Mouse (Mus musculus) CH12.LX (cell line): ENCODE measurements around the gene Nfatc2ip.

Source experiments
- CTCF ChIP-seq, 2 experiments: IDR thresholded peaks in 1 of 2; conservative IDR thresholded peaks in 1 of 2; 2 replicates each; pipeline ENCODE4 v1.5.1; 2011 to 2012; ENCODE audit warnings: low read depth in 2 of 2, low read length in 2 of 2, improper control_type of control experiment in 1 of 2, inconsistent platforms in 1 of 2, mild to moderate bottlenecking in 1 of 2, moderate library complexity in 1 of 2
- EP300 ChIP-seq: IDR thresholded peaks from 2 replicates; pipeline ENCODE4 v1.6.1; 2011; ENCODE audit warnings: low read length, improper control_type of control experiment
- HCFC1 ChIP-seq: IDR thresholded peaks from 2 replicates; pipeline ENCODE4 v1.6.1; 2012; ENCODE audit warnings: low read depth, mild to moderate bottlenecking, inconsistent platforms, low read length, improper control_type of control experiment
- JUN ChIP-seq: IDR thresholded peaks from 2 replicates; pipeline ENCODE4 v1.6.1; 2011; ENCODE audit warnings: low read depth, mild to moderate bottlenecking, low read length, improper control_type of control experiment, moderate library complexity; ENCODE audit not compliant: insufficient read depth
- JUND ChIP-seq: conservative IDR thresholded peaks from 2 replicates; pipeline ENCODE4 v1.6.1; 2011; ENCODE audit warnings: low read depth, low read length, improper control_type of control experiment
- MAX ChIP-seq: IDR thresholded peaks from 2 replicates; pipeline ENCODE4 v1.6.1; 2011; ENCODE audit warnings: low read length, improper control_type of control experiment
- MAZ ChIP-seq: IDR thresholded peaks from 2 replicates; pipeline ENCODE4 v1.6.1; 2012; ENCODE audit warnings: low read depth, mild to moderate bottlenecking, inconsistent platforms, low read length, improper control_type of control experiment, moderate library complexity
- MEF2A ChIP-seq: IDR thresholded peaks from 2 replicates; pipeline ENCODE4 v1.6.1; 2014; ENCODE audit warnings: low read depth, mild to moderate bottlenecking, inconsistent platforms, low read length, improper control_type of control experiment, borderline replicate concordance
- NELFE ChIP-seq: IDR thresholded peaks from 2 replicates; pipeline ENCODE4 v1.6.1; 2011; ENCODE audit warnings: low read depth, low read length, improper control_type of control experiment
- POLR2A ChIP-seq: IDR thresholded peaks from 2 replicates; pipeline ENCODE4 v1.6.1; 2011; ENCODE audit warnings: low read depth, mild to moderate bottlenecking, improper control_type of control experiment, low read length
- TCF12 ChIP-seq: IDR thresholded peaks from 2 replicates; pipeline ENCODE4 v1.6.1; 2014; ENCODE audit warnings: low read depth, mild to moderate bottlenecking, inconsistent platforms, low read length, improper control_type of control experiment
- USF1 ChIP-seq: IDR thresholded peaks from 2 replicates; pipeline ENCODE4 v1.6.1; 2014; ENCODE audit warnings: low read depth, mild to moderate bottlenecking, inconsistent platforms, low read length, improper control_type of control experiment
- ZC3H11A ChIP-seq: IDR thresholded peaks from 2 replicates; pipeline ENCODE4 v1.6.1; 2012; ENCODE audit warnings: low read depth, mild to moderate bottlenecking, inconsistent platforms, low read length, improper control_type of control experiment
- ZKSCAN1 ChIP-seq: IDR thresholded peaks from 2 replicates; pipeline ENCODE4 v1.6.1; 2012; ENCODE audit warnings: low read depth, inconsistent platforms, low read length, improper control_type of control experiment, borderline replicate concordance

DNA sequence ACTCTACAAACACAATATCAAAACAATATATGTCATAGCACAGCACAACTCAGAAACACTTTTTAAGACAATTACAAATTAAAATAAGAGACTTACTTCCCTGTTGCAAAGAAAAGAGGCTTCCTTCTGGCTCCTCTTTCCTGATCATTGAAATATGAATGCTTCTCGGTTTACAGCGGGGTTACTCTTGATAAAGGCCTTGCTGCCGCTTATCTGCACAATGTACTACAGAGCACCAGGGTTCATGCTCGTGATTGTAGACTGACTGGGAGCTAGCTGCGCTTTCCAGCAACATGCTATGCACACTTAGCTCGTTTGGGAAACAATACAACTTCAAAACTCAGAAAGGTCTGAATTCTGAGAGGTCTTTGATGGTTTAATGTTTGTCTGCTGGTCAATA is 684 bp upstream of the Nfatc2ip start:
- no peak for TF ChIP-seq POLR2A
- TF ChIP-seq CTCF (conservative IDR thresholded peaks at IDR 0.05 in 1 of 2, IDR thresholded peaks at IDR 0.05 in 1 of 2; ENCODE audit: low read depth in 2 of 2, low read length in 2 of 2): no peak
- TF ChIP-seq MEF2A: no peak
- no peak for TF ChIP-seq MAZ
- no peak for TF ChIP-seq TCF12
- no peak for TF ChIP-seq ZC3H11A
- TF ChIP-seq NELFE: no peak
- TF ChIP-seq USF1: no peak
- TF ChIP-seq HCFC1: no peak
- no peak for TF ChIP-seq EP300
- no peak for TF ChIP-seq JUN
- TF ChIP-seq MAX: no peak
- no peak for TF ChIP-seq JUND
- TF ChIP-seq ZKSCAN1: no peak
